Mouse (Mus musculus) heart, postnatal 0 days (tissue): ENCODE measurements around the gene Boc. TPM values are rescaled to one million over a fixed set of nuclear protein-coding genes. Genes with fewer than 3 reads are reported as not detected.

ENCODE experiments used
- ATAC-seq: fragments of 200-750 bp; cut with Nextera tagmentation; 2 replicates; pipeline ENCODE4 v1.8.0; 2017; ENCODE audit warnings: low read depth, moderate number of reproducible peaks, moderate library complexity; ENCODE audit not compliant: insufficient read depth
- DNase-seq: peaks from one replicate; pipeline ENCODE4 v3.0.0-alpha.2; 2016; ENCODE audit warnings: low spot score
- H3K27ac ChIP-seq: fragments of 300-500 bp; sonication (generic); 2 replicates; pipeline ENCODE4 v1.5.1; 2014; ENCODE audit warnings: low read depth, mild to moderate bottlenecking
- H3K27me3 ChIP-seq: fragments of 300-500 bp; sonication (generic); 2 replicates; pipeline ENCODE4 v1.6.1; 2014; ENCODE audit warnings: low read length, mixed read lengths; ENCODE audit not compliant: control insufficient read depth, insufficient read depth
- H3K36me3 ChIP-seq: fragments of 300-500 bp; sonication (generic); replicated peaks from 2 replicates; pipeline ENCODE4 v1.6.1; 2014; ENCODE audit warnings: low read length, mixed read lengths; ENCODE audit not compliant: control insufficient read depth, insufficient read depth
- H3K4me1 ChIP-seq: fragments of 300-500 bp; sonication (generic); 2 replicates; pipeline ENCODE4 v1.6.1; 2014; ENCODE audit warnings: antibody characterized with exemption; ENCODE audit not compliant: control insufficient read depth, insufficient read depth
- H3K4me2 ChIP-seq: fragments of 300-500 bp; sonication (generic); 2 replicates; pipeline ENCODE4 v1.6.1; 2014; ENCODE audit warnings: low read depth, mild to moderate bottlenecking, low read length, moderate library complexity
- H3K4me3 ChIP-seq: fragments of 300-500 bp; sonication (generic); 2 replicates; pipeline ENCODE4 v1.5.1; 2014; ENCODE audit warnings: low read depth, low read length
- H3K9ac ChIP-seq: fragments of 300-500 bp; sonication (generic); replicated peaks from 2 replicates; pipeline ENCODE4 v1.6.1; 2014; ENCODE audit warnings: low read depth, low read length, mixed read lengths
- H3K9me3 ChIP-seq: fragments of 300-500 bp; sonication (generic); replicated peaks from 2 replicates; pipeline ENCODE4 v1.6.1; 2016; ENCODE audit warnings: low read length; ENCODE audit not compliant: control insufficient read depth
- CTCF ChIP-seq: IDR thresholded peaks from 2 replicates; pipeline ENCODE4 v1.5.1; 2016; ENCODE audit warnings: antibody characterized with exemption, control low read depth, low read depth
- EP300 ChIP-seq: IDR thresholded peaks from 2 replicates; pipeline ENCODE4 v1.6.1; 2016; ENCODE audit warnings: antibody characterized with exemption, low read depth
- WGBS: fragments of 180-500 bp; shearing (Covaris S2); extraction: QIAGEN DNeasy Blood & Tissue Kit; methylation state at CpG from one replicate; pipeline ENCODE4 v1.1.7; 2014; 5-methylcytosine and 5-hydroxymethylcytosine counted together
- polyA plus RNA-seq: library from polyadenylated mRNA; unstranded; fragments of >200 nt; fragmentation: Nextera tagmentation; extraction: Ambion mirVana; gene quantifications from 2 replicates; pipeline ENCODE4 v1.2.1, GENCODE M21; 2015
- total RNA-seq: library from RNA; depleted of rRNA; stranded (reverse); fragments of >200 nt; gene quantifications from 2 replicates; pipeline ENCODE4 v1.2.3, GENCODE M21; 2014; ENCODE audit warnings: low replicate concordance

Gene Boc
- total and polyA plus RNA-seq, 2 experiments from 2014 or later = 2.6 to 9.8 TPM

- WGBS = 30% methylated on average over 8 of the region's 8 CpGs
- no peak overlapping the region for H3K4me2 ChIP-seq
- no peaks in the 10 kb centered on the region for H3K9me3 ChIP-seq
- no peak overlapping the region for H3K9ac ChIP-seq
- ATAC-seq (peak; percentile 76), DNase-seq (peak; percentile 65)
- 0 out of 2 replicates have a peak, but pooled peaks cover 8% of the 10 kb centered on the region for H3K4me1 ChIP-seq
- TF ChIP-seq EP300 (no peak; the same call in 1 of the 2 replicates), CTCF (no peak)
- H3K36me3 ChIP-seq = peaks cover 28% of the 10 kb centered on the region
- H3K27me3 ChIP-seq = no peaks in the 10 kb centered on the region
- H3K4me3 ChIP-seq = no peak overlapping the region
- H3K27ac ChIP-seq = no peak overlapping the region
Measured at GRCm38 (mm10) chr16:44502895-44503575, 55.7 kb downstream of the Boc start.

- ATAC-seq = no peak
- Histone ChIP-seq H3K4me3 (no peak overlapping the region), H3K9me3 (no peaks in the 10 kb centered on the region), H3K4me2 (no peak overlapping the region), H3K4me1 (0 out of 2 replicates have a peak, but pooled peaks cover 8% of the 10 kb centered on the region), H3K27ac (0 out of 2 replicates have a peak overlapping the region, but pooled peaks have one; percentile 1), H3K36me3 (peaks cover 35% of the 10 kb centered on the region), H3K9ac (no peak overlapping the region), H3K27me3 (no peaks in the 10 kb centered on the region)
- 53% methylated on average over 7 of the region's 7 CpGs for WGBS
- no peak for DNase-seq
- TF ChIP-seq EP300 (no peak), CTCF (no peak)
Measured at GRCm38 (mm10) chr16:44502325-44502724, 56.4 kb downstream of the Boc start.

- H3K27me3 ChIP-seq = no peaks in the 10 kb centered on the region
- DNase-seq = no peak
- H3K4me2 ChIP-seq = no peak overlapping the region
- TF ChIP-seq EP300 (no peak), CTCF (no peak)
- no peak overlapping the region for H3K9ac ChIP-seq
- H3K9me3 ChIP-seq = no peaks in the 10 kb centered on the region
- WGBS = 82% methylated on average over 10 of the region's 10 CpGs
- H3K36me3 ChIP-seq = peaks cover 36% of the 10 kb centered on the region
- H3K4me1 ChIP-seq = 0 out of 2 replicates have a peak, but pooled peaks cover 8% of the 10 kb centered on the region
- H3K4me3 ChIP-seq = no peak overlapping the region
- H3K27ac ChIP-seq = no peak overlapping the region
- no peak for ATAC-seq
Measured at GRCm38 (mm10) chr16:44501783-44502182, 56.9 kb downstream of the Boc start.

GRCm38 (mm10) chr16:44498447-44498846, 60.2 kb downstream of the Boc start:
- ATAC-seq (no peak), DNase-seq (no peak)
- TF ChIP-seq CTCF (no peak), EP300 (no peak)

GRCm38 (mm10) chr16:44496971-44497464, 61.7 kb downstream of the Boc start:
- H3K9me3 ChIP-seq = no peaks in the 10 kb centered on the region
- 78% methylated on average over 15 of the region's 15 CpGs for WGBS
- H3K27me3 ChIP-seq = no peaks in the 10 kb centered on the region
- no peak overlapping the region for H3K27ac ChIP-seq
- no peak overlapping the region for H3K9ac ChIP-seq
- TF ChIP-seq EP300 (no peak), CTCF (no peak)
- H3K4me2 ChIP-seq = no peak overlapping the region
- DNase-seq = no peak
- H3K36me3 ChIP-seq = peaks cover 36% of the 10 kb centered on the region
- no peak overlapping the region for H3K4me3 ChIP-seq
- H3K4me1 ChIP-seq = no peaks in the 10 kb centered on the region
- no peak for ATAC-seq

More at GRCm38 (mm10) chr16:44498447-44498846, 60.2 kb downstream of the Boc start:
- no peaks in the 10 kb centered on the region for H3K27me3 ChIP-seq
- no peak overlapping the region for H3K27ac ChIP-seq
- H3K36me3 ChIP-seq = peaks cover 36% of the 10 kb centered on the region
- H3K9ac ChIP-seq = no peak overlapping the region
- H3K4me3 ChIP-seq = no peak overlapping the region
- no peaks in the 10 kb centered on the region for H3K9me3 ChIP-seq
- no peak overlapping the region for H3K4me2 ChIP-seq
- 85% methylated on average over 3 of the region's 3 CpGs for WGBS
- H3K4me1 ChIP-seq = 0 out of 2 replicates have a peak, but pooled peaks cover 8% of the 10 kb centered on the region
